ENCODE assay signal across 8 mouse cellular contexts in the genomic region with DNA sequence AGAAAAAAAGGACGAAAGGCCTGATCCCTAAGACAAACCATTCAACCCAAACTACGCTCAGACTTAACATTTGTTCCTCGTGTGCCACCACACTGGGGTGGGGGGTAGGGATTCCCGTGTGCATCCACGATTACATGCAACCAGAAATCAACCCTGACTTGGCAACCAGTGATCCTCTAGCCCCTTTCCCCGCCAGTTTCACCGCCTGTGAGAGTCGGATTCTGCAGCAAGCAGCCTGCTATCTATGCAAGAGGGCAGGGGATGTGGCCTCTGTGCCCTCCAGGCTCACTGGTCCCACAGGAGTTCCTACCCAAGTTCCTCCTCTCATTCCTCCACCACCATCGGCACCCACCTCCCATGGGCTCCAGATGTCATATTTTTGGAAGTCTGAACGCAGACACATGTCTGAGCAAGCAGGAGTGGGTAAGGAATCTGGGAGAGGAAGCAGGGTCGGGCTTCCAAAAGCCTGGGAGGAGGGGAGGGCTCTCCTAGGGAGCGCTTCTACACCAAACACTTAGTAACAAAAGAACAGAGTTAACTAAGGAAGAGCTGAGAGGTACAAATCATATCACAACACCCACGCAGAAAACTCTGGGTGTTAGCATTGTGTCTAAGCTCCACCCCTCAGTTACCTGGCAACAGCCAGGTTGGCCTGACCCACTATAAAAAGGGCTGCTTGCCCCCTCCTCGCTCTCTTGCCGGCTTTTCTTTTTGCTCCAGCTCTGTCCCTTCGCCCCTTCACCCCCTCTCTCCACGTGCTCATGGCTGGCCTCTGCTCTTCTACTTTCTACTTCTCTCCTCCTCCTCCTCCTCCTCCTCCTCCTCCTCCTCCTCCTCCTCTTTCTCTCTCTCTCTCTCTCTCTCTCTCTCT.
DNase-seq lines count a peak whose midpoint lies in the region; ATAC-seq and TF ChIP-seq lines count a peak whose summit lies in the region.

No protein-coding gene starts in this region.

- 36% methylated on average over 17 of the region's 17 CpGs for WGBS in lung, postnatal 0 days
- WGBS in intestine, embryonic 15.5 days, result 47% methylated on average over 17 of the region's 17 CpGs
- WGBS in stomach, embryonic 14.5 days, result 34% methylated on average over 17 of the region's 17 CpGs

- H3K36me3 ChIP-seq in lung, postnatal 0 days (ENCODE audit: insufficient read depth, low read length), result no peaks in the 10 kb centered on the region
- no peaks in the 10 kb centered on the region for H3K36me3 ChIP-seq in intestine, embryonic 15.5 days
- no peaks in the 10 kb centered on the region for H3K36me3 ChIP-seq in stomach, embryonic 14.5 days (ENCODE audit: control insufficient read depth, insufficient read depth, low read length)

- no peak for TF ChIP-seq EP300 in lung, postnatal 0 days (IDR thresholded peaks at IDR 0.05)

- no peak overlapping the region for H3K27ac ChIP-seq in lung, postnatal 0 days (ENCODE audit: low read length)
- no peak overlapping the region for H3K27ac ChIP-seq in intestine, embryonic 15.5 days
- H3K27ac ChIP-seq in stomach, embryonic 14.5 days (ENCODE audit: low read length), result peak overlapping the region; percentile 63; the same call in 1 of the 2 replicates

- peaks cover 6% of the 10 kb centered on the region for H3K4me1 ChIP-seq in lung, postnatal 0 days (ENCODE audit: insufficient read depth, low read depth, low read length)
- peaks cover 8% of the 10 kb centered on the region for H3K4me1 ChIP-seq in intestine, embryonic 15.5 days (replicated peaks)
- peaks cover 6% of the 10 kb centered on the region; the same call in 1 of the 2 replicates for H3K4me1 ChIP-seq in stomach, embryonic 14.5 days (ENCODE audit: control insufficient read depth, insufficient read depth, low read length)

- H3K4me3 ChIP-seq in lung, postnatal 0 days (ENCODE audit: low read depth, low read length), result 0 out of 2 replicates have a peak overlapping the region, but pooled peaks have one; percentile 12
- H3K4me3 ChIP-seq in intestine, embryonic 15.5 days (replicated peaks), result no peak overlapping the region
- no peak overlapping the region; the same call in 1 of the 2 replicates for H3K4me3 ChIP-seq in stomach, embryonic 14.5 days (ENCODE audit: low read depth, low read length)

- H3K27me3 ChIP-seq in lung, postnatal 0 days (replicated peaks; ENCODE audit: insufficient read depth, low read length), result no peaks in the 10 kb centered on the region
- no peaks in the 10 kb centered on the region for H3K27me3 ChIP-seq in intestine, embryonic 15.5 days (replicated peaks)
- no peaks in the 10 kb centered on the region for H3K27me3 ChIP-seq in stomach, embryonic 14.5 days (ENCODE audit: control insufficient read depth, insufficient read depth, low read length)

- peak overlapping the region; percentile 45 for H3K4me2 ChIP-seq in lung, postnatal 0 days (replicated peaks; ENCODE audit: low read depth, low read length)
- H3K4me2 ChIP-seq in intestine, embryonic 15.5 days (replicated peaks), result peak overlapping the region; percentile 43
- peak overlapping the region; percentile 35 for H3K4me2 ChIP-seq in stomach, embryonic 14.5 days (replicated peaks; ENCODE audit: low read depth, low read length)

- H3K9ac ChIP-seq in lung, postnatal 0 days (replicated peaks; ENCODE audit: low read depth), result no peak overlapping the region
- no peak overlapping the region for H3K9ac ChIP-seq in intestine, embryonic 15.5 days
- no peak overlapping the region for H3K9ac ChIP-seq in stomach, embryonic 14.5 days (replicated peaks; ENCODE audit: low read depth, low read length)

- no peaks in the 10 kb centered on the region for H3K9me3 ChIP-seq in lung, postnatal 0 days (ENCODE audit: low read length)
- no peaks in the 10 kb centered on the region for H3K9me3 ChIP-seq in intestine, embryonic 15.5 days
- H3K9me3 ChIP-seq in stomach, embryonic 14.5 days (ENCODE audit: control insufficient read depth, low read depth, low read length), result no peaks in the 10 kb centered on the region

- DNase-seq in cerebellum, postnatal 10 days, result peak; percentile 15
- no peak for DNase-seq in cerebellum, adult 18-20 months
- no peak for DNase-seq in lung, postnatal 0 days (ENCODE audit: low spot score)
- DNase-seq in lung, postnatal 25 days (ENCODE audit: low spot score), result no peak
- DNase-seq in cerebellum, postnatal 14 days, result no peak
- no peak for DNase-seq in thymus, postnatal 10 days (ENCODE audit: low spot score in 2 of 2)

- no peak for ATAC-seq in lung, postnatal 0 days
- no peak for ATAC-seq in intestine, embryonic 15.5 days
- peak; percentile 18; the same call in 1 of the 2 replicates for ATAC-seq in stomach, embryonic 14.5 days (ENCODE audit: insufficient number of reproducible peaks, insufficient read depth, low FRiP score, low read depth)

- no peak for TF ChIP-seq CTCF in lung, postnatal 0 days (IDR thresholded peaks at IDR 0.05)

Comparison
In these comparisons a context has a peak if more than half of its experiments do, and no peak if none do; other contexts are left out.
1. DNase-seq: peak in cerebellum, postnatal 10 days (2 of 2); none in cerebellum, adult 18-20 months (0 of 2), lung, postnatal 0 days (single experiment), lung, postnatal 25 days (single experiment), cerebellum, postnatal 14 days (0 of 2) and thymus, postnatal 10 days (0 of 2).
2. Peak in every context shown above with its lines, with median percentiles within 50 percentile points of each other: H3K4me2 ChIP-seq.